Comparison of ENCODE assay signal across 8 mouse cellular contexts in the genomic region with DNA sequence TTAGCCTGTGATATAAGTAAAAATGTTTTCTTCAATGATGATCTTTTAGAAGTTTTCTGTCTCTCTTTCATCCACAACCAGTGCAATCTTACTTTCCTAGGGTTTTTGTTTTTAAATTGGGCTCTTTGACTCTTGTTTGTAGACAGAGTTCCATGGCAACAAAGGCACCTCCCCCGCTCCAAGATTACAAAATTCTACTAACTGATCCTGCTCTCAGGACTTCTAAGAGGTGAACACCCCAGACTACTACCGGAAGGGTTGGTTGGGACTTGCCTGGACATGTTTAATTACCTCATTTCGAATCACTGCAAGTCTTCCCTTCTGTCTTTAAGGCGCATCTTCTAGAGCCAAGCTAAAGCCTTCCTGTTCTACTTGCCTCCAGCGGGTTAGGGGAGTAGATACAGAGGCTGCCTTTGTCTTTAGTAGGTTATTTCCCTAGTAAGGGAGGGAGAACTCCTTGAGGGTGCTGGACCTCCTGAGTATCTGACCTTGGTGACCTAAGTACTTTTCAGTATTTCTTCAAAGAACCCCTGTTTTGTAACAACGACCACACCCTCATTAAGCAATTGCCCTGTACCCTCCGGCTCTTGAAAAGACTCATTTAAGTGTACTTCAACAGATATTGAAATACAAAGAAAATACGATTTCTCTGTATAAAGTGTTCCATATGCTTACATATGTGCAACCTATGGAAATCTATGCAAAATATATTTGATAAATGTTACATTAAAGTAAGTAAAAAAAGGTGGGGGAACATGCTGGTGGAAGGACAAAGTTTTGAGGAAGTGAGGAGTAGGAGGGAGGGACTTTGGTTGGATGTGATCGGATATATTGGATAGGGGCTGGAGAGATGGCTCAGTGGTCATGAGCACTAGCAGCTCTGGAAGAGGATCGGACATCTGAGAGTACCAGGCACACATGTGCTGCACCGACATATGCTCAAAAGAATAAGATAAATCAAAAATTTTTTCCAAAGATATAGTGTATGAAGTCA. TPM values are rescaled to one million over a fixed set of nuclear protein-coding genes. Genes with fewer than 3 reads are reported as not detected.
A peak's percentile ranks its signal among the peaks of the same experiment; 100 is the strongest.
DNase-seq lines count a peak whose midpoint lies in the region; ATAC-seq and TF ChIP-seq lines count a peak whose summit lies in the region.

No protein-coding gene starts in this region.

- 0 out of 2 replicates have a peak overlapping the region, but pooled peaks have one; percentile 47 for H3K9ac ChIP-seq in liver, adult 2 months (ENCODE audit: low read depth, low read length)
- H3K9ac ChIP-seq in embryonic facial prominence, embryonic 15.5 days: no peak overlapping the region
- peak overlapping the region; percentile 64; the same call in 1 of the 2 replicates for H3K9ac ChIP-seq in limb, embryonic 14.5 days (ENCODE audit: low read depth, low read length, severe bottlenecking)

- ATAC-seq in embryonic facial prominence, embryonic 15.5 days (ENCODE audit: insufficient number of reproducible peaks, low FRiP score, low TSS enrichment, low read depth): no peak
- ATAC-seq in limb, embryonic 14.5 days (ENCODE audit: low FRiP score, low read depth): no peak
- peak; percentile 41; the same call in 1 of the 2 replicates for ATAC-seq in monocyte, adult 5-6 weeks (replicated peaks; ENCODE audit: insufficient number of reproducible peaks, low FRiP score, low TSS enrichment, poor library complexity, severe bottlenecking)
- ATAC-seq in erythroid progenitor cell, adult 5-6 weeks (replicated peaks; ENCODE audit: low FRiP score, poor library complexity, severe bottlenecking): no peak
- ATAC-seq in activated CD4-positive, CD25-positive, alpha-beta regulatory T cell, adult 4 months: no peak

- no peaks in the 10 kb centered on the region for H3K27me3 ChIP-seq in liver, adult 2 months (ENCODE audit: control insufficient read depth, insufficient read depth, low read length)
- H3K27me3 ChIP-seq in embryonic facial prominence, embryonic 15.5 days: no peaks in the 10 kb centered on the region
- no peaks in the 10 kb centered on the region for H3K27me3 ChIP-seq in limb, embryonic 14.5 days (ENCODE audit: control insufficient read depth, insufficient read depth, low read length)

- peak overlapping the region; percentile 86; the same call in 1 of the 2 replicates for H3K4me3 ChIP-seq in liver, adult 2 months (ENCODE audit: insufficient read depth, low read depth, low read length)
- H3K4me3 ChIP-seq in embryonic facial prominence, embryonic 15.5 days (replicated peaks): peak overlapping the region; percentile 78
- peak overlapping the region; percentile 79 for H3K4me3 ChIP-seq in limb, embryonic 14.5 days (replicated peaks; ENCODE audit: low read length)

- TF ChIP-seq CTCF in liver, adult 2 months (IDR thresholded peaks at IDR 0.05; ENCODE audit: low read depth, low read length): no peak

- H3K4me2 ChIP-seq in embryonic facial prominence, embryonic 15.5 days (replicated peaks): peak overlapping the region; percentile 90
- peak overlapping the region; percentile 93 for H3K4me2 ChIP-seq in limb, embryonic 14.5 days (replicated peaks; ENCODE audit: low read depth, low read length, severe bottlenecking)

- peak; percentile 86 for DNase-seq in liver, adult 2 months (ENCODE audit: extremely low read depth, low read depth, low spot score)
- DNase-seq in liver: no peak
- peak; percentile 17 for DNase-seq in limb, embryonic 14.5 days (ENCODE audit: low spot score)
- no peak for DNase-seq in testis, postnatal 14 days (ENCODE audit: low spot score)

- H3K36me3 ChIP-seq in liver, adult 2 months (ENCODE audit: control insufficient read depth, insufficient read depth, low read length): no peaks in the 10 kb centered on the region
- H3K36me3 ChIP-seq in embryonic facial prominence, embryonic 15.5 days: no peaks in the 10 kb centered on the region
- no peaks in the 10 kb centered on the region for H3K36me3 ChIP-seq in limb, embryonic 14.5 days (ENCODE audit: control insufficient read depth, insufficient read depth, low read length)

- no peak for TF ChIP-seq POLR2A in liver, adult 2 months (IDR thresholded peaks at IDR 0.05; ENCODE audit: extremely low read depth, insufficient read depth, low read length)
- TF ChIP-seq POLR2A in limb, embryonic 14.5 days (IDR thresholded peaks at IDR 0.05; ENCODE audit: borderline replicate concordance, extremely low read depth, insufficient read depth, insufficient read length): no peak

- 58% methylated on average over 11 of the region's 11 CpGs for WGBS in liver, adult 2 months
- WGBS in embryonic facial prominence, embryonic 15.5 days: 40% methylated on average over 11 of the region's 11 CpGs
- WGBS in limb, embryonic 14.5 days: 69% methylated on average over 11 of the region's 11 CpGs

- H3K4me1 ChIP-seq in liver, adult 2 months (ENCODE audit: control insufficient read depth, insufficient read depth, low read length): no peaks in the 10 kb centered on the region; the same call in 1 of the 2 replicates
- 0 out of 2 replicates have a peak, but pooled peaks cover 6% of the 10 kb centered on the region for H3K4me1 ChIP-seq in embryonic facial prominence, embryonic 15.5 days
- no peaks in the 10 kb centered on the region; the same call in 1 of the 2 replicates for H3K4me1 ChIP-seq in limb, embryonic 14.5 days (ENCODE audit: control insufficient read depth, insufficient read depth, low read length)

- no peaks in the 10 kb centered on the region for H3K79me2 ChIP-seq in liver, adult 2 months (ENCODE audit: control insufficient read depth, insufficient read depth, low read length)

- H3K9me3 ChIP-seq in embryonic facial prominence, embryonic 15.5 days (replicated peaks): no peaks in the 10 kb centered on the region
- no peaks in the 10 kb centered on the region for H3K9me3 ChIP-seq in limb, embryonic 14.5 days (ENCODE audit: control insufficient read depth, low read length)

- peak overlapping the region; percentile 77; the same call in 1 of the 2 replicates for H3K27ac ChIP-seq in liver, adult 2 months (replicated peaks; ENCODE audit: insufficient read depth, low read depth, low read length)
- H3K27ac ChIP-seq in embryonic facial prominence, embryonic 15.5 days (replicated peaks): peak overlapping the region; percentile 96
- H3K27ac ChIP-seq in limb, embryonic 14.5 days (replicated peaks; ENCODE audit: low read depth, low read length): peak overlapping the region; percentile 89; the same call in 1 of the 2 replicates

RNA-seq across cellular contexts. Expression of gene Dyrk3, which starts 1.3 kb away (rescaled TPM):
- total RNA-seq in liver, adult 2 months (2014; rRNA removed): 0.87 and 1.3 TPM in 2 replicates
- 0.50 and 0.73 TPM in 2 replicates for polyA plus RNA-seq in liver, adult 2 months (2012; rRNA removed)
- 4.6 and 7.1 TPM in 2 replicates for polyA plus RNA-seq in embryonic facial prominence, embryonic 15.5 days (2015; fragmentation: Nextera tagmentation; extraction: Ambion mirVana)
- 1.6 and 1.7 TPM in 2 replicates for polyA plus RNA-seq in limb, embryonic 14.5 days (2012; rRNA removed)
- polyA plus RNA-seq in limb, embryonic 14.5 days (2014; fragmentation: Nextera tagmentation; extraction: Ambion mirVana): 2.3 and 2.7 TPM in 2 replicates
- total RNA-seq in monocyte, adult 5-6 weeks (2017): 0.67 to 5.1 TPM (median 0.68 TPM) in 3 replicates
- total RNA-seq in erythroid progenitor cell, adult 5-6 weeks (2015; ENCODE audit: low replicate concordance): 25.2 and 25.9 TPM in 2 replicates
- 14.4 and 23.5 TPM in 2 replicates for total RNA-seq in erythroid progenitor cell, adult 5-6 weeks (2017; ENCODE audit: low replicate concordance)
- under 1 TPM in 1 of 2 experiments, not detected in 1; 0.41 TPM for polyA plus RNA-seq in activated CD4-positive, CD25-positive, alpha-beta regulatory T cell, adult 4 months (2017; shearing (Covaris generic))

RNA-seq across cellular contexts. Expression of gene Eif2d, which starts 13.6 kb away (rescaled TPM):
- 20.9 and 25.6 TPM in 2 replicates for total RNA-seq in liver, adult 2 months (2014; rRNA removed)
- polyA plus RNA-seq in liver, adult 2 months (2012; rRNA removed): 24.0 and 28.9 TPM in 2 replicates
- 59.2 and 66.0 TPM in 2 replicates for polyA plus RNA-seq in embryonic facial prominence, embryonic 15.5 days (2015; fragmentation: Nextera tagmentation; extraction: Ambion mirVana)
- polyA plus RNA-seq in limb, embryonic 14.5 days (2012; rRNA removed): 59.8 and 60.7 TPM in 2 replicates
- 61.9 and 64.8 TPM in 2 replicates for polyA plus RNA-seq in limb, embryonic 14.5 days (2014; fragmentation: Nextera tagmentation; extraction: Ambion mirVana)
- total RNA-seq in monocyte, adult 5-6 weeks (2017): 4.0 to 11.8 TPM (median 9.0 TPM) in 3 replicates
- total RNA-seq in erythroid progenitor cell, adult 5-6 weeks (2015; ENCODE audit: low replicate concordance): 28.1 and 29.6 TPM in 2 replicates
- total RNA-seq in erythroid progenitor cell, adult 5-6 weeks (2017; ENCODE audit: low replicate concordance): 14.4 and 19.4 TPM in 2 replicates
- polyA plus RNA-seq in activated CD4-positive, CD25-positive, alpha-beta regulatory T cell, adult 4 months (2017; shearing (Covaris generic)): 10 to 100 TPM; 52.5 to 58.8 TPM

RNA-seq across cellular contexts. Expression of gene Mapkapk2, which starts 41.8 kb away (rescaled TPM):
- 29.5 and 30.0 TPM in 2 replicates for total RNA-seq in liver, adult 2 months (2014; rRNA removed)
- 45.1 and 45.4 TPM in 2 replicates for polyA plus RNA-seq in liver, adult 2 months (2012; rRNA removed)
- polyA plus RNA-seq in embryonic facial prominence, embryonic 15.5 days (2015; fragmentation: Nextera tagmentation; extraction: Ambion mirVana): 42.8 and 44.4 TPM in 2 replicates
- polyA plus RNA-seq in limb, embryonic 14.5 days (2012; rRNA removed): 60.9 and 70.0 TPM in 2 replicates
- 49.9 and 51.6 TPM in 2 replicates for polyA plus RNA-seq in limb, embryonic 14.5 days (2014; fragmentation: Nextera tagmentation; extraction: Ambion mirVana)
- total RNA-seq in monocyte, adult 5-6 weeks (2017): 205 to 262 TPM (median 212 TPM) in 3 replicates
- 30.3 and 36.9 TPM in 2 replicates for total RNA-seq in erythroid progenitor cell, adult 5-6 weeks (2015; ENCODE audit: low replicate concordance)
- 16.0 and 23.2 TPM in 2 replicates for total RNA-seq in erythroid progenitor cell, adult 5-6 weeks (2017; ENCODE audit: low replicate concordance)
- 10 to 100 TPM; 11.5 to 11.9 TPM for polyA plus RNA-seq in activated CD4-positive, CD25-positive, alpha-beta regulatory T cell, adult 4 months (2017; shearing (Covaris generic))

Comparison
In these comparisons a context has a peak if more than half of its experiments do, and no peak if none do; other contexts are left out.
1. DNase-seq: peak in liver, adult 2 months (single experiment) and limb, embryonic 14.5 days (single experiment); none in liver (single experiment) and testis, postnatal 14 days (single experiment).
2. Peak in every context shown above with its lines, with median percentiles within 50 percentile points of each other: H3K27ac ChIP-seq and H3K4me3 ChIP-seq.